Mouse (Mus musculus): ENCODE data around the gene Btrc.

Btrc gene

GRCm38 (mm10) chr19:45430971-45431633 is 67.6 kb downstream of the Btrc start:
- DNase-seq (ENCODE audit: low spot score): peak; percentile 56

- DNase-seq (ENCODE audit: low spot score): no peak
Observed at GRCm38 (mm10) chr19:45432351-45432750, 68.8 kb downstream of the Btrc start.

GRCm38 (mm10) chr19:45436019-45436418 is 72.5 kb downstream of the Btrc start:
- peak; percentile 76 for DNase-seq (ENCODE audit: low spot score)

GRCm38 (mm10) chr19:45437175-45437574 is 73.6 kb downstream of the Btrc start:
- DNase-seq (ENCODE audit: low spot score): no peak

GRCm38 (mm10) chr19:45438191-45438590 is 74.7 kb downstream of the Btrc start:
- DNase-seq (ENCODE audit: low spot score): no peak

- no peak for DNase-seq (ENCODE audit: low spot score)
Observed at GRCm38 (mm10) chr19:45438928-45439846, 75.7 kb downstream of the Btrc start.

- DNase-seq (ENCODE audit: low spot score): peak; percentile 36
Observed at GRCm38 (mm10) chr19:45440554-45441175, 77.1 kb downstream of the Btrc start.

- DNase-seq (ENCODE audit: low spot score): no peak
Observed at GRCm38 (mm10) chr19:45441717-45442116, 78.2 kb downstream of the Btrc start.

GRCm38 (mm10) chr19:45445253-45445933 is 81.9 kb downstream of the Btrc start:
- DNase-seq (ENCODE audit: low spot score): no peak

- no peak for DNase-seq (ENCODE audit: low spot score)
Observed at GRCm38 (mm10) chr19:45446631-45447030, 83.1 kb downstream of the Btrc start.

- DNase-seq (ENCODE audit: low spot score): no peak
Observed at GRCm38 (mm10) chr19:45447222-45447621, 83.7 kb downstream of the Btrc start.

GRCm38 (mm10) chr19:45447886-45448285 is 84.4 kb downstream of the Btrc start:
- no peak for DNase-seq (ENCODE audit: low spot score)

- no peak for DNase-seq (ENCODE audit: low spot score)
Observed at GRCm38 (mm10) chr19:45454391-45454790, 90.9 kb downstream of the Btrc start.

- DNase-seq (ENCODE audit: low spot score): no peak
Observed at GRCm38 (mm10) chr19:45456896-45457295, 93.4 kb downstream of the Btrc start.

- no peak for DNase-seq (ENCODE audit: low spot score)
Observed at GRCm38 (mm10) chr19:45458702-45459101, 95.2 kb downstream of the Btrc start.

GRCm38 (mm10) chr19:45459931-45460665 is 96.6 kb downstream of the Btrc start:
- DNase-seq (ENCODE audit: low spot score): no peak

GRCm38 (mm10) chr19:45460749-45461736 is 97.5 kb downstream of the Btrc start:
- no peak for DNase-seq (ENCODE audit: low spot score)

- no peak for DNase-seq (ENCODE audit: low spot score)
Observed at GRCm38 (mm10) chr19:45469760-45470159, 106.2 kb downstream of the Btrc start.

GRCm38 (mm10) chr19:45472691-45473520 is 109.4 kb downstream of the Btrc start:
- DNase-seq (ENCODE audit: low spot score): peak; percentile 16
